8 mouse cellular contexts compared by ENCODE assay signal in genomic region chr6:94701071-94701470, GRCm38 (mm10). TPM values are rescaled to one million over a fixed set of nuclear protein-coding genes. Genes with fewer than 3 reads are reported as not detected.
DNase-seq lines count a peak whose midpoint lies in the region; ATAC-seq and TF ChIP-seq lines count a peak whose summit lies in the region.

No protein-coding gene starts in this region.

- peak overlapping the region; percentile 51 for H3K4me3 ChIP-seq in heart, adult 2 months
- H3K4me3 ChIP-seq in heart, embryonic 16.5 days (ENCODE audit: low read length) = peak overlapping the region; percentile 54
- H3K4me3 ChIP-seq in liver, embryonic 13.5 days (replicated peaks) = peak overlapping the region; percentile 72

- intact Hi-C loops in heart, adult 2 months (cut with DNase I) = loop anchor here (10.0 kb wide), 1 partner anchor 264 kb away; no protein-coding TSS in a partner anchor
- intact Hi-C loops in left cerebral cortex, postnatal 36 days (cut with DNase I) = loop anchor here (2.0 kb wide), 1 partner anchor 78 kb away; no protein-coding TSS in a partner anchor

- no peak overlapping the region for H3K9ac ChIP-seq in heart, adult 2 months (ENCODE audit: low read depth, low read length)
- peak overlapping the region; percentile 24 for H3K9ac ChIP-seq in heart, embryonic 16.5 days (ENCODE audit: low read length)
- H3K9ac ChIP-seq in liver, embryonic 13.5 days = no peak overlapping the region

- H3K27ac ChIP-seq in heart, adult 2 months = peak overlapping the region; percentile 20
- H3K27ac ChIP-seq in heart, embryonic 16.5 days (ENCODE audit: low read length) = peak overlapping the region; percentile 84
- no peak overlapping the region for H3K27ac ChIP-seq in liver, embryonic 13.5 days

- no peaks in the 10 kb centered on the region for H3K36me3 ChIP-seq in heart, adult 2 months (ENCODE audit: control insufficient read depth, insufficient read depth, low read length)
- no peaks in the 10 kb centered on the region for H3K36me3 ChIP-seq in heart, embryonic 16.5 days (ENCODE audit: control insufficient read depth, insufficient read depth)
- H3K36me3 ChIP-seq in liver, embryonic 13.5 days = no peaks in the 10 kb centered on the region
- H3K36me3 ChIP-seq in splenic B cell, adult 2 months (ENCODE audit: control insufficient read depth, insufficient read depth, low read length, poor library complexity, severe bottlenecking) = no peaks in the 10 kb centered on the region

- H3K4me1 ChIP-seq in heart, adult 2 months (ENCODE audit: control insufficient read depth, insufficient read depth, low read length) = peaks cover 5% of the 10 kb centered on the region
- peaks cover 22% of the 10 kb centered on the region for H3K4me1 ChIP-seq in heart, embryonic 16.5 days (ENCODE audit: control insufficient read depth, insufficient read depth, low read length)
- H3K4me1 ChIP-seq in liver, embryonic 13.5 days (replicated peaks) = peaks cover 51% of the 10 kb centered on the region

- peak overlapping the region; percentile 90 for H3K4me2 ChIP-seq in heart, embryonic 16.5 days (ENCODE audit: low read depth, low read length)
- peak overlapping the region; percentile 90 for H3K4me2 ChIP-seq in liver, embryonic 13.5 days

- no peaks in the 10 kb centered on the region for H3K27me3 ChIP-seq in heart, adult 2 months (ENCODE audit: control insufficient read depth, insufficient read depth, low read length)
- H3K27me3 ChIP-seq in heart, embryonic 16.5 days (ENCODE audit: control insufficient read depth, insufficient read depth, low read length) = no peaks in the 10 kb centered on the region
- H3K27me3 ChIP-seq in liver, embryonic 13.5 days = peaks cover 74% of the 10 kb centered on the region
- H3K27me3 ChIP-seq in splenic B cell, adult 2 months (ENCODE audit: control insufficient read depth, insufficient read depth, low read length, poor library complexity, severe bottlenecking) = no peaks in the 10 kb centered on the region

- peak; percentile 66 for TF ChIP-seq CTCF in heart, adult 2 months (IDR thresholded peaks at IDR 0.05)

- H3K9me3 ChIP-seq in heart, embryonic 16.5 days (replicated peaks; ENCODE audit: control insufficient read depth, low read length) = no peaks in the 10 kb centered on the region
- no peaks in the 10 kb centered on the region for H3K9me3 ChIP-seq in liver, embryonic 13.5 days (replicated peaks)

- ATAC-seq in heart, embryonic 16.5 days (replicated peaks; ENCODE audit: extremely low read depth, insufficient read depth, low FRiP score) = no peak
- no peak for ATAC-seq in liver, embryonic 13.5 days (ENCODE audit: low read depth)

- WGBS in heart, adult 2 months = 3% methylated on average over 18 of the region's 18 CpGs
- WGBS in heart, embryonic 16.5 days = 3% methylated on average over 18 of the region's 18 CpGs
- 4% methylated on average over 18 of the region's 18 CpGs for WGBS in liver, embryonic 13.5 days (ENCODE audit: insufficient replicate concordance)

- no peak for TF ChIP-seq EP300 in heart, adult 2 months (IDR thresholded peaks at IDR 0.05; ENCODE audit: insufficient read depth, low read depth, low read length)

- no peak for TF ChIP-seq POLR2A in heart, adult 2 months (IDR thresholded peaks at IDR 0.05; ENCODE audit: insufficient read depth, low read depth, low read length)

- no peaks in the 10 kb centered on the region for H3K79me2 ChIP-seq in heart, adult 2 months (replicated peaks; ENCODE audit: control insufficient read depth, insufficient read depth, low read length)

- no peak for DNase-seq in heart, adult 2 months
- DNase-seq in heart, adult 8-10 months (ENCODE audit: low spot score) = no peak
- peak; percentile 74 for DNase-seq in R1 (ENCODE audit: low read depth, low spot score)
- DNase-seq in liver, embryonic 13.5 days = no peak
- peak; percentile 12 for DNase-seq in splenic B cell, adult 2 months (ENCODE audit: low read depth, low spot score)
- DNase-seq in spleen, adult 18-20 months = no peak
- DNase-seq in left cerebral cortex, postnatal 36 days (ENCODE audit: low spot score in 2 of 2) = no peak

RNA-seq across cellular contexts. Expression of gene Lrig1, which starts 1.1 kb away (rescaled TPM):
- 10 to 100 TPM; 30.4 to 32.7 TPM for total RNA-seq in heart, adult 2 months (2021)
- polyA plus RNA-seq in heart, adult 2 months (2012; rRNA removed) = 23.3 and 35.5 TPM in 2 replicates
- 10 to 100 TPM; 27.0 to 36.3 (median 32.2) TPM for total RNA-seq in heart, adult 8-10 months (2022)
- polyA plus RNA-seq in heart, embryonic 16.5 days (2015; fragmentation: Nextera tagmentation; extraction: Ambion mirVana) = 7.7 and 8.9 TPM in 2 replicates
- polyA plus RNA-seq in liver, embryonic 13.5 days (2015; fragmentation: Nextera tagmentation; extraction: Ambion mirVana) = 1.5 and 1.6 TPM in 2 replicates
- total RNA-seq in left cerebral cortex, postnatal 36 days (2021) = 10 to 100 TPM; 27.2 to 27.7 TPM

Comparison
In these comparisons a context has a peak if more than half of its experiments do, and no peak if none do; other contexts are left out.
1. DNase-seq: peak in R1 (single experiment) and splenic B cell, adult 2 months (single experiment); none in heart, adult 2 months (0 of 2), heart, adult 8-10 months (single experiment), liver, embryonic 13.5 days (single experiment), spleen, adult 18-20 months (0 of 2) and left cerebral cortex, postnatal 36 days (0 of 2).
2. Peak in every context shown above with its lines, with median percentiles within 50 percentile points of each other: H3K4me3 ChIP-seq.